Mouse (Mus musculus) heart, postnatal 10 days (tissue): ENCODE results near the gene Gabbr2. TPM values are rescaled to one million over a fixed set of nuclear protein-coding genes. Genes with fewer than 3 reads are reported as not detected.
A peak's percentile ranks its signal among the peaks of the same experiment; 100 is the strongest.

Source experiments
- DNase-seq, 2 experiments: peaks; one replicate each; pipeline ENCODE4 v3.0.0; 2021
- intact Hi-C: fragments of 180-260 bp; cut with DNase I; formaldehyde crosslinking; loops from one replicate; pipeline ENCODE4 v1.15.1; 2025
- total RNA-seq, 2 experiments: library from RNA; stranded (reverse); gene quantifications; 2 replicates each; pipeline ENCODE4 v1.2.3; 2021

Gabbr2 gene
- total RNA-seq, 2 experiments from 2014 or later, result 0.05 to 0.31 TPM

GRCm38 (mm10) chr4:46775959-46776358, 215.7 kb downstream of the Gabbr2 start:
- intact Hi-C loops, result no loop called here
- DNase-seq, result no peak

- intact Hi-C loops, result no loop called here
- no peak for DNase-seq
These were observed 217.0 kb downstream of the Gabbr2 start for GRCm38 (mm10) chr4:46774652-46775051.

GRCm38 (mm10) chr4:46773243-46773642, 218.4 kb downstream of the Gabbr2 start:
- DNase-seq, result no peak
- intact Hi-C loops, result no loop called here

GRCm38 (mm10) chr4:46772591-46772990, 219.1 kb downstream of the Gabbr2 start:
- DNase-seq, result no peak
- intact Hi-C loops, result no loop called here

- intact Hi-C loops, result no loop called here
- no peak for DNase-seq
These were observed 220.6 kb downstream of the Gabbr2 start for GRCm38 (mm10) chr4:46771116-46771515.

- intact Hi-C loops, result no loop called here
- no peak for DNase-seq
These were observed 221.0 kb downstream of the Gabbr2 start for GRCm38 (mm10) chr4:46770635-46771034.

- DNase-seq, result no peak
- intact Hi-C loops, result no loop called here
These were observed 221.6 kb downstream of the Gabbr2 start for GRCm38 (mm10) chr4:46770090-46770489.

GRCm38 (mm10) chr4:46766326-46766725, 225.3 kb downstream of the Gabbr2 start:
- intact Hi-C loops, result no loop called here

GRCm38 (mm10) chr4:46759838-46760237, 231.8 kb downstream of the Gabbr2 start:
- intact Hi-C loops, result no loop called here
- no peak for DNase-seq

More at GRCm38 (mm10) chr4:46766326-46766725, 225.3 kb downstream of the Gabbr2 start:
- DNase-seq, result no peak

- no peak for DNase-seq
- intact Hi-C loops, result no loop called here
These were observed 233.2 kb downstream of the Gabbr2 start for GRCm38 (mm10) chr4:46758340-46759041.

GRCm38 (mm10) chr4:46754407-46755194, 237.1 kb downstream of the Gabbr2 start:
- intact Hi-C loops, result no loop called here
- no peak for DNase-seq

GRCm38 (mm10) chr4:46752306-46752705, 239.4 kb downstream of the Gabbr2 start:
- intact Hi-C loops, result no loop called here
- no peak for DNase-seq

GRCm38 (mm10) chr4:46749015-46749414, 242.7 kb downstream of the Gabbr2 start:
- intact Hi-C loops, result no loop called here
- no peak for DNase-seq

GRCm38 (mm10) chr4:46747007-46747746, 244.5 kb downstream of the Gabbr2 start:
- DNase-seq, result peak; percentile 10 to 12

GRCm38 (mm10) chr4:46745536-46745935, 246.1 kb downstream of the Gabbr2 start:
- no peak for DNase-seq
- intact Hi-C loops, result no loop called here

More at GRCm38 (mm10) chr4:46747007-46747746, 244.5 kb downstream of the Gabbr2 start:
- intact Hi-C loops, result no loop called here

- intact Hi-C loops, result no loop called here
- peak; percentile 44 to 53 for DNase-seq
These were observed 247.0 kb downstream of the Gabbr2 start for GRCm38 (mm10) chr4:46744583-46745155.

GRCm38 (mm10) chr4:46742601-46743000, 249.1 kb downstream of the Gabbr2 start:
- intact Hi-C loops, result no loop called here
- no peak for DNase-seq

- intact Hi-C loops, result no loop called here
- no peak for DNase-seq
These were observed 254.7 kb downstream of the Gabbr2 start for GRCm38 (mm10) chr4:46736910-46737511.

GRCm38 (mm10) chr4:46734906-46735305, 256.8 kb downstream of the Gabbr2 start:
- intact Hi-C loops, result no loop called here
- no peak for DNase-seq

GRCm38 (mm10) chr4:46731590-46731989, 260.1 kb downstream of the Gabbr2 start:
- no peak for DNase-seq
- intact Hi-C loops, result no loop called here
